Mouse (Mus musculus) kidney, embryonic 14.5 days (tissue): ENCODE results near the gene Zfp54. TPM values are rescaled to one million over a fixed set of nuclear protein-coding genes. Genes with fewer than 3 reads are reported as not detected.
"Not testable (repeated sequence)": the region's sequence is repeated elsewhere in the genome, so short reads cannot be mapped to it uniquely, and the experiment has no call there.

Source experiments
- ATAC-seq: fragments of 200-750 bp; cut with Nextera tagmentation; 2 replicates; pipeline ENCODE4 v1.8.0; 2017; ENCODE audit warnings: moderate number of reproducible peaks, mild to moderate bottlenecking, moderate TSS enrichment, moderate library complexity; ENCODE audit not compliant: low FRiP score, low TSS enrichment
- H3K27ac ChIP-seq: fragments of 300-500 bp; sonication (generic); 2 replicates; pipeline ENCODE4 v1.5.1; 2014; ENCODE audit warnings: low read depth, mild to moderate bottlenecking, low read length, moderate library complexity, mixed read lengths
- H3K27me3 ChIP-seq: fragments of 300-500 bp; sonication (generic); 2 replicates; pipeline ENCODE4 v1.6.1; 2014; ENCODE audit warnings: mild to moderate bottlenecking, low read length; ENCODE audit not compliant: control insufficient read depth, insufficient read depth
- H3K36me3 ChIP-seq: fragments of 300-500 bp; sonication (generic); 2 replicates; pipeline ENCODE4 v1.6.1; 2014; ENCODE audit warnings: low read length, mixed read lengths; ENCODE audit not compliant: control insufficient read depth, insufficient read depth
- H3K4me1 ChIP-seq: fragments of 300-500 bp; sonication (generic); 2 replicates; pipeline ENCODE4 v1.6.1; 2014; ENCODE audit warnings: low read length, mixed read lengths; ENCODE audit not compliant: control insufficient read depth, insufficient read depth
- H3K4me2 ChIP-seq: fragments of 300-500 bp; sonication (generic); replicated peaks from 2 replicates; pipeline ENCODE4 v1.6.1; 2014; ENCODE audit warnings: low read depth, mild to moderate bottlenecking, low read length
- H3K4me3 ChIP-seq: fragments of 300-500 bp; sonication (generic); 2 replicates; pipeline ENCODE4 v1.5.1; 2014; ENCODE audit warnings: mild to moderate bottlenecking, low read length
- H3K9ac ChIP-seq: fragments of 300-500 bp; sonication (generic); 2 replicates; pipeline ENCODE4 v1.6.1; 2014; ENCODE audit warnings: low read depth, mild to moderate bottlenecking, low read length, moderate library complexity
- H3K9me3 ChIP-seq: fragments of 300-500 bp; sonication (generic); 2 replicates; pipeline ENCODE4 v1.6.1; 2016; ENCODE audit warnings: low read length; ENCODE audit not compliant: control insufficient read depth
- WGBS: fragments of 180-500 bp; shearing (Covaris S2); extraction: QIAGEN DNeasy Blood & Tissue Kit; methylation state at CpG from one replicate; pipeline ENCODE4 v1.1.7; 2014; 5-methylcytosine and 5-hydroxymethylcytosine counted together
- polyA plus RNA-seq: library from polyadenylated mRNA; unstranded; fragments of >200 nt; fragmentation: Nextera tagmentation; extraction: Ambion mirVana; gene quantifications from 2 replicates; pipeline ENCODE4 v1.2.1, GENCODE M21; 2014

Zfp54 gene
- 5.8 and 6.9 TPM in 2 replicates for polyA plus RNA-seq

DNA sequence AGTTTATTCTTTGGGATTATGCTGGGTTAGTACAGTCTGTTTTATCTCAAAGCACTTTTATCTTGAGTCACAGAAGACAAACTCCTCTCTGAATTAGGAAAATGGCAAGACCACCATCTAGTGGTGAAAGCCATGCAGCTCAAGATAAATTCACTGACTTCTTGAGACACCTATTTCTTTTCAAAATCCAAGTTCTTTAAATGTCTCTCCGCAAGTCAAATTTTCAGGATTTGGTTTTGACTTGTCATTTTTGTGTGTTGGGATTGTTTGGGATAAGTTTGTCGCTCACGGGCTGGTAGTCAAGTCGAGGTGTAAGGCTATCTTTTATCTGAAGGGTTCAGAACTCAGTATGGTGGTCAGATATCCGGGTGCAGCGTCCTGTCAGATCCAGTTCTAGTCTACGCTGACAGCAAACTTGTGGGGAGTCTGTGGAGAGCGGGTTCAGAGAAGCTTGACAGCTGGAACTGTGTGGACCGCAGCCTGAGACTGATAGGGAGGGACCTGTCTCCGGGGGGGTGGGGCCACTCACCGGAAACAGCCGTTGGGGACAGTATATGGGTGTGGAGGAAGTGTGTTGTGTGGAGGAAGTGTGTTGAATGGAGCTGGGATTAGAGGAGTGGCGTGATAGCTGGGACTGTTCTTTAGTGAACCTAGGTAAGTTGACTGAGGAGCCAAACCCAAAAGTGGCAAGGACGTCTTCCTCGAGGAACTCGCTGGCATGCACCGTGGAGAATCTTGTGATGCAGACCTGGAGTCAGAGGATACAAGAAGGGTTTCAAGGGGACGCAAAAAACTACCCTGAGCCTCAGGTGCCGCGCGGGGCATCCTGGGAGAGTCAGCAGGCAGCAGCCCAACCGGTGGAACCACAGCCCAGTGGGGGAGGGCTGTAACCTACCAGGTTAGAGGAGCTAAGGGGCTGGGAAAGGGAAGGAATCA, at the start of gene Zfp54:
Gene Zfp54 (plus strand): TSS at position 564 of the 936 bp plus-strand sequence.
- Histone ChIP-seq H3K9ac (peak within 1 kb of the TSS; percentile 53; the same call in 1 of the 2 replicates), H3K36me3 (no peaks in the 10 kb centered on the region), H3K27ac (peak within 1 kb of the TSS; percentile 78), H3K27me3 (no peaks in the 10 kb centered on the region), H3K4me1 (no peaks in the 10 kb centered on the region), H3K9me3 (no peaks in the 10 kb centered on the region), H3K4me3 (peak within 1 kb of the TSS; percentile 54), H3K4me2 (peak within 1 kb of the TSS; percentile 84)
- under 1% methylated on average over 22 of the region's 22 CpGs for WGBS
- ATAC-seq, result peak; percentile 100

DNA sequence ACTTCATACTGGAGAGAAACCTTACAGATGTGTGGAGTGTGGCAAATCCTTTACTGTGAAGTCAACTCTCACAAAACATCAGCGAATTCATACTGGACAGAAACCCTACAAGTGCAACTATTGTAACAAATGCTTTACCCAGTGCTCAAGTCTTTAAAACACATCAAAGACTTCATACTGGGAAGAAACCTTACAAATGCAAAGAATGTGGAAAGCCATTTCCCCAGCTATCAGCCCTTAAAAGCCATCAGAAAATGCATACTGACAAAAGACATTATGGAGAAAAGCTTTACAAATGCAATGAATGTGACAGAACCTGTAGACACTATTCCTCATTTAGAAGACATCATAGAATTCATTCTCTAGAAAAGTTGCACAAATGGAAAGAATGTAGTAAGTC, 47.7 kb upstream of the Zfp54 start:
- H3K36me3 ChIP-seq, result no peaks in the 10 kb centered on the region
- H3K4me1 ChIP-seq, result no peaks in the 10 kb centered on the region
- no peaks in the 10 kb centered on the region for H3K9me3 ChIP-seq
- no peak for ATAC-seq
- no peak overlapping the region for H3K27ac ChIP-seq
- no peak overlapping the region for H3K4me2 ChIP-seq
- no peaks in the 10 kb centered on the region for H3K27me3 ChIP-seq
- WGBS, result 79% methylated on average over 1 of the region's 1 CpGs
- no peak overlapping the region for H3K9ac ChIP-seq
- H3K4me3 ChIP-seq, result no peak overlapping the region

- peak; percentile 100 for ATAC-seq
- Histone ChIP-seq H3K4me3 (peak within 1 kb of the TSS; percentile 53), H3K27ac (no peak within 1 kb of the TSS), H3K36me3 (no peaks in the 10 kb centered on the region), H3K4me2 (peak within 1 kb of the TSS; percentile 79), H3K27me3 (no peaks in the 10 kb centered on the region), H3K9ac (peak within 1 kb of the TSS; percentile 44), H3K4me1 (no peaks in the 10 kb centered on the region), H3K9me3 (no peaks in the 10 kb centered on the region)
- WGBS, result 5% methylated on average over 20 of the region's 20 CpGs
These were observed 39.5 kb upstream of the Zfp54 start, which contains the start of gene Zfp677 for GRCm38 (mm10) chr17:21383391-21384056. Gene Zfp677 (plus strand): TSS chr17:21383748.

DNA sequence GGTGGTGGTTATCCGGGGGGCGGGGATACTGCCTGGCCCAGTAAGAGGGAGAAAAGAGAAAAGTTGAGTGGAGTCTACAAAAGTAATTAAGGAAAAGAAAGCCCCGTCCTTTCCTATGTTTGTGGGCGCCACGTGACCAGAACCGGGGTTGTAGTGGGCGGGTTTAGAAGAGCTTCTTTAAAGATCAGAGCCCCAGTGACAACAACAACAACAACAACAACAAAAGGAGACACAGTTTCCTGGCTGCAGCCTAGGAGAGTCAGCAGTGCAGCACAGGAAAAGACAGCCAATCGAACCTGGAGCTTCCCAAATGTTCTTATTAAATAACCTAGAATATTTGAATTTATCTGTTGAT, 39.0 kb upstream of the Zfp54 start:
- no peaks in the 10 kb centered on the region for H3K27me3 ChIP-seq
- H3K4me2 ChIP-seq, result peak overlapping the region; percentile 79
- H3K27ac ChIP-seq, result no peak overlapping the region
- H3K4me1 ChIP-seq, result no peaks in the 10 kb centered on the region
- no peak for ATAC-seq
- no peaks in the 10 kb centered on the region for H3K36me3 ChIP-seq
- H3K9ac ChIP-seq, result peak overlapping the region; percentile 44
- H3K4me3 ChIP-seq, result peak overlapping the region; percentile 53
- no peaks in the 10 kb centered on the region for H3K9me3 ChIP-seq
- WGBS, result 11% methylated on average over 8 of the region's 8 CpGs

DNA sequence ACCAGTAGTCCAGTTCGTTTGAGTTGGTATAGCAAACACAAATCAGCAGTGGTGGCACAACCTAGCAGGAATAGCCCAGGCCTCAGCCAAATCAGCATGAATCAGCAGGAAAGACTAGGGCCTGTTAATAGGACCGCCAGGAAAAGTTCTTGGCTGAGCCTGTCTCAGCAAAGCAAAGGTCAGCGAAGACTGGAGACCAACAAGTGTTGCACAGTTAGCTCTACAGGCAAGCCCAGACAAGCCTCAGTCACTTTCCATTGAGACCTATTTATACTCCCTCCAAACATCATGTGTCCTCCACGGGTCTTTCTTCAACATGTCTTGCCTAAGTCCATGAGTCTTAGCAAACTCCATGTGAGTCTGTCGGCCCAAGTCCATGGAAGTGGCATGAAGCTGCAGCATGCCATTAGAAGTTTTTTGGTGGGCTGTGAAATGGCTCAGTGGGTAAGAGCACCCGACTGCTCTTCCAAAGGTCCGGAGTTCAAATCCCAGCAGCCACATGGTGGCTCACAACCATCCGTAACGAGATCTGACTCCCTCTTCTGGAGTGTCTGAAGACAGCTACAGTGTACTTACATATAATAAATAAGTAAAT, 15.9 kb downstream of the Zfp54 start:
- not testable (repeated sequence) for H3K36me3 ChIP-seq, H3K9me3 ChIP-seq, ATAC-seq, H3K4me2 ChIP-seq, H3K9ac ChIP-seq, H3K27me3 ChIP-seq, H3K4me3 ChIP-seq, H3K27ac ChIP-seq, H3K4me1 ChIP-seq
- 80% methylated on average over 9 of the region's 9 CpGs for WGBS

DNA sequence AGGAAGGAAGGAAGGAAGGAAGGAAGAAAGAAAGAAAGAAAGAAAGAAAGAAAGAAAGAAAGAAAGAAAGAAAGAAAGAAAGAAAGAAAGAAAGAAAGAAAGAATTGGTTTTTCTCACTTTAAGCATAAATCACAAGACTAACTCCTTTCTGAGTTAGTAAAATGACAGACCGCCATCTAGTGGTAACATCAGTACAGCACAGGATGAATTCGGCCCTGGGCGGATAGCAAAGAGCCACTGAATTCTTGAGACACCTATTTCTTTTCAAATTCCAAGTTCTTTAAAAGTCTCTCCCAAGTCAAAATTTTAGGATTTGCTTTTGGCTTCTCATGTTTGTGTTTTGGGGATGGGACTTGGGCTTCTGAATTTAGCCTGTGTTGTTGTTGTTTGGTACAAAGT, 26.6 kb downstream of the Zfp54 start:
- H3K4me1 ChIP-seq, result 0 out of 2 replicates have a peak, but pooled peaks cover 5% of the 10 kb centered on the region
- 0 out of 2 replicates have a peak, but pooled peaks cover 4% of the 10 kb centered on the region for H3K36me3 ChIP-seq
- H3K4me2 ChIP-seq, result peak overlapping the region; percentile 58
- ATAC-seq, result peak; percentile 74
- peak overlapping the region; percentile 91 for H3K27ac ChIP-seq
- H3K9me3 ChIP-seq, result no peaks in the 10 kb centered on the region
- 1% methylated on average over 3 of the region's 3 CpGs for WGBS
- peak overlapping the region; percentile 55; the same call in 1 of the 2 replicates for H3K9ac ChIP-seq
- H3K27me3 ChIP-seq, result no peaks in the 10 kb centered on the region
- peak overlapping the region; percentile 69 for H3K4me3 ChIP-seq

GRCm38 (mm10) chr17:21450138-21450704, 27.2 kb downstream of the Zfp54 start, which contains the start of gene Zfp51:
Gene Zfp51 (plus strand): TSS chr17:21450374.
- peak within 1 kb of the TSS; percentile 69 for H3K4me3 ChIP-seq
- peak within 1 kb of the TSS; percentile 91 for H3K27ac ChIP-seq
- peak within 1 kb of the TSS; percentile 55 for H3K9ac ChIP-seq
- H3K4me2 ChIP-seq, result peak within 1 kb of the TSS; percentile 58
- no peaks in the 10 kb centered on the region for H3K27me3 ChIP-seq
- H3K36me3 ChIP-seq, result peaks cover 6% of the 10 kb centered on the region; the same call in 1 of the 2 replicates
- 0 out of 2 replicates have a peak, but pooled peaks cover 5% of the 10 kb centered on the region for H3K4me1 ChIP-seq
- H3K9me3 ChIP-seq, result no peaks in the 10 kb centered on the region
- WGBS, result under 1% methylated on average over 26 of the region's 26 CpGs
- ATAC-seq, result peak; percentile 100

DNA sequence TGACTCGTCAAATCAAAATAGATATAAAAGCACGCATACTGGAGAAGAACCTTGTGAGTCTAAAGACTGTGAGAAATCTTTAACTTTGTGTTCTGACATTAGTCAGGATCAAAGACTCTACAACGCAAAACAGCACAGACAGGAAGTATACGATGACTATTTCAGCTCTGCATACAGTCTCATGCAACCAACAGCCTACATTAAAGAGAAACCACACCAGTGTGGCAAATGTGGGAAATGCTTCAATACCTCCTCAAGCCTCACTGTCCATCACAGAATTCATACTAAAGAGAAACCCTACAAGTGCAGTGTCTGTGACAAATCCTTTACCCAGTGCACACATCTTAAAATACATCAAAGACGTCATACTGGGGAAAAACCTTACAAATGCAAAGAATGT, 40.5 kb downstream of the Zfp54 start:
- Histone ChIP-seq H3K9ac (no peak overlapping the region), H3K4me3 (no peak overlapping the region), H3K27me3 (no peaks in the 10 kb centered on the region), H3K9me3 (no peaks in the 10 kb centered on the region), H3K4me1 (no peaks in the 10 kb centered on the region), H3K4me2 (no peak overlapping the region), H3K27ac (no peak overlapping the region), H3K36me3 (peaks cover 39% of the 10 kb centered on the region)
- WGBS, result 91% methylated on average over 5 of the region's 5 CpGs
- no peak for ATAC-seq
